Mouse (Mus musculus): ENCODE results near the gene Csnk2b. TPM values are rescaled to one million over a fixed set of nuclear protein-coding genes. Genes with fewer than 3 reads are reported as not detected.

Gene Csnk2b
- polyA plus RNA-seq, 1 experiment = 358 TPM

DNA sequence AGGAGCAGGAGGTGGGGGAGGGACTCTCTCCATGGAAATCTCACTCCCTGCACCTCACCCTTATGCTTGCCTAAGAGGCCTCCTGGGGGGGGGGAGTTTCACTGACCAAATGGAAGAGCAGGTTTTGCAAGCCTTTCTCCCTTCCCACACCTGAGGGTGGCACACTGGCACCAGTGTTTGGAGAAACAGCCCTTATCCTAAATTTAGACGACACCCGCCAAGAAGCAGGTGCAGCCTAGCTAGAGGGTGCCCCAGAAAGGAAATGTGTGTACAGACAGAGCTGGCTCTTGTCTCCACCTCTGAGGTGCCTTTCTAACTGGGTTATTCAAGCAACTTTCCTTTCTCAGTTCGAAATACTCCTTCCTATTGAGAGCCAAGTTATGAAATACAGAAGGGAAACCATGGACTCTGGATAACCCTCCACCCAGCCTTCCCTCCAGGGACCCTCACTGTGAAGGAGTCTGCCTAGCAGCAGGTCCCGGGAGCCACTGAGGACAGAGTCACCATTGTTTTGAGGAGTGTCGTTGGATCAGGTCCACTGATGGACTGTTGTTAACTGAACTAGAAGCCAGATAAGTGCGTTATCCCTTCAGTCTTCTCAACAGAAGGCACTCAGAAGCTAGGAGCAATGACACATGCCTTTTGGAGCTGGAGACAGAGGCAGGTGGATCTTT lies 51.2 kb downstream of the Csnk2b start:
- no peak for DNase-seq (ENCODE audit: low read depth, low spot score)
- WGBS = 16% methylated on average over 6 of the region's 6 CpGs

DNA sequence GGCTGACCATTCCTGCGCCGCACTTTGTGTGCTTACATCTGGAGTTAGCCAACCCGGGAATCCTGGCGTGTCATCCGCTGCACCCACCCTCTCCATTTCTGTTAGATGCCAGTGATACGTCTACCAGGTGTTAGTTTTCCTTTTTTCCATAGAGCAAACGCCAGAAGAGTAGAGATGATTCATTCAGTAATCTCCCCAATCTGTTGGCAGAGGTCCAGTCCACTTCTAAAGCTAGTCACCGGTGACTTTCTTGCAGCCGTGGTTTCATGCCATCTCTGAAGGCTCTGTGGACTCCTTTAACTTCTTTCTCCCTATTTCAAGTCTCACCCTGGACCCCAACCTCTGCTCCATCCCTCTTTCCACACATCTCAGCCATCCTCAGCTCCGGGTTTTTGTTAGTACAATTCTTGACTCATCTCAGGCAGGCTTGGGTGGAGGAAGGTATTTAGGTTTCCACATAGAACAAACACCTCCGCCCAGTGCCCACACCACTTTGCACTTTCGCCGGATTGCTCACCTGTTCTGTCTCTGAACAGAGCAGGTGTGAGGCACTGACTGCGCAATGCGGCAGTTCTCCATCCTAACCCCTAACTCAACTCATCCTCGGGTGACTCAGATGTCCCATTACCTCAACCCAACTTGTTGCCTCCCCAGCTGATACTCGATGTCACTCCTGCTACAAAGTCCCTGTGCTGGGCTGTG lies 53.5 kb downstream of the Csnk2b start:
- DNase-seq (ENCODE audit: low read depth, low spot score) = no peak
- WGBS = 30% methylated on average over 17 of the region's 17 CpGs

Other genes starting within 250 kb of the Csnk2b start
- 4.7 and 5.8 TPM in 2 replicates for gene Zbtb12, start 242.6 kb downstream of the Csnk2b start, polyA plus RNA-seq (2012; rRNA removed)
- gene Gm20547, start 240.0 kb downstream of the Csnk2b start, polyA plus RNA-seq (2012; rRNA removed) = not detected in 2 replicates
- 28.1 and 31.1 TPM in 2 replicates for gene C2, start 223.8 kb downstream of the Csnk2b start, polyA plus RNA-seq (2012; rRNA removed)
- gene Ehmt2, start 223.6 kb downstream of the Csnk2b start, polyA plus RNA-seq (2012; rRNA removed) = 151 and 185 TPM in 2 replicates
- gene Slc44a4, start 207.6 kb downstream of the Csnk2b start, polyA plus RNA-seq (2012; rRNA removed) = 180 and 226 TPM in 2 replicates
- 64.9 and 118 TPM in 2 replicates for gene Neu1, start 190.8 kb downstream of the Csnk2b start, polyA plus RNA-seq (2012; rRNA removed)
- 10.5 and 12.0 TPM in 2 replicates for gene Hspa1b, start 162.8 kb downstream of the Csnk2b start, polyA plus RNA-seq (2012; rRNA removed)
- gene Gm20481, start 152.1 kb downstream of the Csnk2b start, polyA plus RNA-seq (2012; rRNA removed) = not detected in 2 replicates
- gene Hspa1a, start 149.9 kb downstream of the Csnk2b start, polyA plus RNA-seq (2012; rRNA removed) = 6.4 and 6.6 TPM in 2 replicates
- 0.21 and 0.22 TPM in 2 replicates for gene Hspa1l, start 149.3 kb downstream of the Csnk2b start, polyA plus RNA-seq (2012; rRNA removed)
- 108 and 113 TPM in 2 replicates for gene Lsm2, start 140.2 kb downstream of the Csnk2b start, polyA plus RNA-seq (2012; rRNA removed)
- 104 and 139 TPM in 2 replicates for gene Vars, start 121.1 kb downstream of the Csnk2b start, polyA plus RNA-seq (2012; rRNA removed)
- gene Vwa7, start 105.5 kb downstream of the Csnk2b start, polyA plus RNA-seq (2012; rRNA removed) = 0.38 and 0.64 TPM in 2 replicates
- gene Sapcd1, start 94.0 kb downstream of the Csnk2b start, polyA plus RNA-seq (2012; rRNA removed) = 0.81 and 0.83 TPM in 2 replicates
- 2.0 and 3.3 TPM in 2 replicates for gene Msh5, start 75.3 kb downstream of the Csnk2b start, polyA plus RNA-seq (2012; rRNA removed)
- gene Clic1, start 72.1 kb downstream of the Csnk2b start, polyA plus RNA-seq (2012; rRNA removed) = 209 and 263 TPM in 2 replicates
- gene Ddah2, start 63.0 kb downstream of the Csnk2b start, polyA plus RNA-seq (2012; rRNA removed) = 12.5 and 14.9 TPM in 2 replicates
- 0.17 and 3.8 TPM in 2 replicates for gene Ly6g6c, start 56.7 kb downstream of the Csnk2b start, polyA plus RNA-seq (2012; rRNA removed)
- 0.26 and 0.47 TPM in 2 replicates for gene Mpig6b, start 55.9 kb downstream of the Csnk2b start, polyA plus RNA-seq (2012; rRNA removed)
- 0.38 and 0.73 TPM in 2 replicates for gene Ly6g6e, start 45.2 kb downstream of the Csnk2b start, polyA plus RNA-seq (2012; rRNA removed)
- 0.89 and 3.5 TPM in 2 replicates for gene Ly6g6d, start 44.0 kb downstream of the Csnk2b start, polyA plus RNA-seq (2012; rRNA removed)
- 1.6 and 2.6 TPM in 2 replicates for gene Ly6g6f, start 36.4 kb downstream of the Csnk2b start, polyA plus RNA-seq (2012; rRNA removed)
- gene Abhd16a, start 32.8 kb downstream of the Csnk2b start, polyA plus RNA-seq (2012; rRNA removed) = 71.9 and 115 TPM in 2 replicates
- gene Ly6g5c, start 13.8 kb downstream of the Csnk2b start, polyA plus RNA-seq (2012; rRNA removed) = 0.81 TPM in 1 of 2 replicates, not detected in the other
- gene Ly6g5b, start 6.6 kb downstream of the Csnk2b start, polyA plus RNA-seq (2012; rRNA removed) = 2.2 and 3.0 TPM in 2 replicates
- gene Gpank1, start 598 bp downstream of the Csnk2b start, polyA plus RNA-seq (2012; rRNA removed) = 18.4 and 19.4 TPM in 2 replicates
- gene D17H6S53E, start 4.3 kb upstream of the Csnk2b start, polyA plus RNA-seq (2012; rRNA removed) = 11.7 and 17.5 TPM in 2 replicates
- 0.26 TPM in 1 of 2 replicates, not detected in the other for gene Apom, start 10.0 kb upstream of the Csnk2b start, polyA plus RNA-seq (2012; rRNA removed)
- gene Bag6, start 13.1 kb upstream of the Csnk2b start, polyA plus RNA-seq (2012; rRNA removed) = 103 and 147 TPM in 2 replicates
- 227 and 272 TPM in 2 replicates for gene Prrc2a, start 42.8 kb upstream of the Csnk2b start, polyA plus RNA-seq (2012; rRNA removed)
- gene Aif1, start 54.0 kb upstream of the Csnk2b start, polyA plus RNA-seq (2012; rRNA removed) = 3.7 and 3.8 TPM in 2 replicates
- gene Lst1, start 66.4 kb upstream of the Csnk2b start, polyA plus RNA-seq (2012; rRNA removed) = 25.5 and 32.1 TPM in 2 replicates
- gene Ltb, start 72.4 kb upstream of the Csnk2b start, polyA plus RNA-seq (2012; rRNA removed) = 23.4 and 35.1 TPM in 2 replicates
- 3.7 and 4.9 TPM in 2 replicates for gene Tnf, start 80.0 kb upstream of the Csnk2b start, polyA plus RNA-seq (2012; rRNA removed)
- gene Lta, start 83.3 kb upstream of the Csnk2b start, polyA plus RNA-seq (2012; rRNA removed) = 1.8 and 2.5 TPM in 2 replicates
- gene Gm16181, start 98.8 kb upstream of the Csnk2b start, polyA plus RNA-seq (2012; rRNA removed) = not detected in 2 replicates
- 4.2 and 4.5 TPM in 2 replicates for gene Atp6v1g2, start 111.6 kb upstream of the Csnk2b start, polyA plus RNA-seq (2012; rRNA removed)
- gene Nfkbil1, start 113.7 kb upstream of the Csnk2b start, polyA plus RNA-seq (2012; rRNA removed) = 11.8 and 13.0 TPM in 2 replicates
- 287 and 309 TPM in 2 replicates for gene Ddx39b, start 119.7 kb upstream of the Csnk2b start, polyA plus RNA-seq (2012; rRNA removed)
- 1,065 and 1,224 TPM in 2 replicates for gene H2-D1, start 140.7 kb upstream of the Csnk2b start, polyA plus RNA-seq (2012; rRNA removed)
- 16.5 and 51.5 TPM in 2 replicates for gene H2-Q1, start 198.4 kb upstream of the Csnk2b start, polyA plus RNA-seq (2012; rRNA removed)
- gene H2-Q2, start 220.2 kb upstream of the Csnk2b start, polyA plus RNA-seq (2012; rRNA removed) = 245 and 632 TPM in 2 replicates